Comparison of ENCODE assay signal across 28 mouse cellular contexts in the genomic region with DNA sequence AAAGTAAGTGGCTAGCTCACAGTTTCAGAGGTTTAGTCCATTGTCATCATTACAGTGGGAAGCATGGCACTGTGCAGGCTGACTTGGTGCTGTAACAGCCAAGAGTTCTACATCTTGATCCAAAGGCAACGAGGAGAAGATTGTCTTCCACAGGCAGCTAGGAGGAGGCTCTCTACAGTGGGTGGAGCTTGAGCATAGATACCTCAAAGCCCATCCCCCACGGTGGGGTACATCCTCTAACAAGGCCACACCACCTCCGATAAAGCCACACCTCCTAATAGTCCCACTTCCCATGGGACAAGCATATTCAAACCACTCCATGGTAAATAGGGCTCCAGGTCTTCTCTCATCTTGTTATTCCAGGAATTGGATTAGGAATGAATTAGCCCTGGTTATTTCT. TPM values are rescaled to one million over a fixed set of nuclear protein-coding genes. Genes with fewer than 3 reads are reported as not detected.
"Had no signal": no experiment of that assay in that cellular context is flagged by ENCODE, and none has a peak within 500 bp of the region (broad histone marks: within the 10 kb centered on the region; RNA-seq: fewer than 3 reads in every experiment).

No protein-coding gene starts in this region.

- H3K4me1 ChIP-seq: midbrain, embryonic 10.5 days; midbrain, embryonic 12.5 days; neural tube, embryonic 13.5 days; neural tube, embryonic 15.5 days had no signal

- H3K4me3 ChIP-seq: midbrain, embryonic 10.5 days; midbrain, embryonic 12.5 days; myocyte; neural tube, embryonic 13.5 days; neural tube, embryonic 15.5 days had no signal

- H3K36me3 ChIP-seq: midbrain, embryonic 10.5 days; midbrain, embryonic 12.5 days; neural tube, embryonic 13.5 days; neural tube, embryonic 15.5 days had no signal

- H3K27ac ChIP-seq: midbrain, embryonic 10.5 days; midbrain, embryonic 12.5 days; neural tube, embryonic 13.5 days; neural tube, embryonic 15.5 days had no signal

- DNase-seq: lung, adult 18-20 months; lung, embryonic 14.5 days; lung, postnatal 10 days; lung, postnatal 4 days; midbrain, embryonic 14.5 days; retina, postnatal 1 day; right cerebral cortex, adult 18-20 months; right cerebral cortex, postnatal 25 days; right cerebral cortex, postnatal 4 days; spleen, adult 18-20 months; thymus, adult 18-20 months; thymus, postnatal 14 days; thymus, postnatal 36 days had no signal

- H3K27me3 ChIP-seq: midbrain, embryonic 12.5 days; neural tube, embryonic 13.5 days; neural tube, embryonic 15.5 days had no signal

RNA-seq across cellular contexts. Expression of a gene that starts 12.8 kb away (rescaled TPM):
- total RNA-seq: megakaryocyte, adult 5-6 weeks; megakaryocyte-erythroid progenitor cell, adult 5-6 weeks had no signal
- polyA plus RNA-seq: liver, embryonic 16.5 days; lung, embryonic 14.5 days; lung, embryonic 16.5 days; midbrain, embryonic 10.5 days; midbrain, embryonic 12.5 days; midbrain, embryonic 14.5 days; midbrain, embryonic 16.5 days; myocyte; neural tube, embryonic 11.5 days; neural tube, embryonic 13.5 days; neural tube, embryonic 15.5 days; small intestine, adult 2 months; stomach, embryonic 14.5 days; stomach, embryonic 16.5 days; thymus, postnatal 0 days had no signal

RNA-seq across cellular contexts. Expression of a gene that starts 19.5 kb away (rescaled TPM):
- total RNA-seq: megakaryocyte, adult 5-6 weeks; megakaryocyte-erythroid progenitor cell, adult 5-6 weeks had no signal
- polyA plus RNA-seq: liver, embryonic 16.5 days; myocyte; small intestine, adult 2 months had no signal
